Mouse (Mus musculus) layer of hippocampus, postnatal 10 days (tissue): ENCODE data around the gene Fbln1. TPM values are rescaled to one million over a fixed set of nuclear protein-coding genes. Genes with fewer than 3 reads are reported as not detected.
"Not testable (repeated sequence)": the region's sequence is repeated elsewhere in the genome, so short reads cannot be mapped to it uniquely, and the experiment has no call there.

ENCODE experiments used
- DNase-seq, 2 experiments: peaks; one replicate each; pipeline ENCODE4 v3.0.0; 2021; ENCODE audit warnings: low spot score in 2 of 2
- total RNA-seq, 2 experiments: library from RNA; stranded (reverse); gene quantifications; 2 replicates each; pipeline ENCODE4 v1.2.3; 2021

Gene Fbln1
- total RNA-seq, 2 experiments from 2014 or later, result 17.4 to 22.6 TPM

DNA sequence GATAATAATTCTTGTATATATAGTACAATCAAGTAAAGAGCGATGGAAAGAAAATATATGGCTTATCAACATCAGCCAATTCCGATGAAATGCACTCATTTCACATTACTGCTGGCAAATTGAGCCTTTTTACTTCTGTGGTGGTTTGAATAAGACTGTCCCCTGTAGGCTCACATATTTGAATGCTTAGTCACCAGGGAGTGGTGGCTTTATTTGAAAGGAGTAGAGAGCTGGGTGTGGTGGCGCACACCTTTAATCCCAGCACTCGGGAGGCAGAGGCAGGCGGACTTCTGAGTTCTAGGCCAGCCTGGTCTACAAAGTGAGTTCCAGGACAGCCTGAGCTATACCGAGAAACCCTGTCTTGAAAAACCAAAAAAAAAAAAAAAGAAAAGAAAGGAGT is 127.8 kb downstream of the Fbln1 start:
- DNase-seq, result not testable (repeated sequence)

DNA sequence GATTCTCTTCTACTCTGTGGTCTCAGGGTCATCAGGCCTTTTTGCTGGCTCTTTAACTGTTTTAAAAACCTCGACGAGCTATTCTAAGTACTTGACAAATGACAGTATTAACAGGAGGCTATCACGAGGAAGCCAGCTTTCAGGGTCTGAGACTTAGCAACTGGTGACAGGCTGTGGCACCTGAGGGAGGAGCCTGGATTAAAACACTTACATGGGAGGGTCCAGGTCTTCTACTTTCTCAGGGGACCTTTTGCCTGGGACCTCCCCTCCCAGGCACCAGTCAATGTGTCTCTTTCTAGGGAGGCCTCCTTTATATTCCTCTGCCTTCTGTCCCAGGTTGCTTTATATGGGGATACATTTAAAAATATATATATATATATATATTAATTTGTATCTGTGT is 128.5 kb downstream of the Fbln1 start:
- DNase-seq, result no peak

DNA sequence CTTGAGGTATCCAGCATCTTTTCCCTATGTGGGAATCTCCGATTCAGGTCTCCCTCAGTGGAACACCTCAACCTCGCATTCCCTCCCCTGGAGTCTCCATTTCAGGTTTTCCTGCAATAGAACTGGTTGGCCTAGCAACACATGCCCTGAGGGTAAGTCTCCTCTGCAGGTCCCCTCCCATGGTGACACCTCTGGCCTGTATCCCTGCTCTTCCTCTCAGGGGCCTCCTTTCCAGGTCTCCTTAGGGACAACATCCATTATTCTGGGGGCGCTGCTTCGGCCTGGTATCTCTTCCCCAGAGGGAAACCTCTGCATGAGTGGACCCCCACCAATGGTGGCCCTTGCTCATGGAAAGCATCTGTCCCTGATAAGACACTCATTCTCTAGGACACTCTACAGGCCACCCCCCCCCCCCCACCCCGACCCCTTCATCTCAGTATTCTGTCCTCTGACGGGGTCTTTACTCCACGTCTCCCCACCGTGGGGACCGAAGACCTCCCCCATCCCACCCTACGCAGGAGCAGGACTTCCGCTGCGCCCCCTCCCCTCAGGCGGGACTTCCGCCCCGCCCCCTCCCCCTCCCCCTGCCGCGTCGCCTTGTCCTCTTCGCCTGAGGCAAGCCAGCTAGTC is 130.0 kb downstream of the Fbln1 start, which contains the start of gene Atxn10:
TSS of gene Atxn10 (plus strand) at position 575 of the 630 bp plus-strand sequence.
- peak in 1 of 2 experiments; percentile 31 for DNase-seq

Other genes with a start within 250 kb of the Fbln1 start
- gene 5031439G07Rik, start 217.4 kb upstream of the Fbln1 start, total RNA-seq, result 100 to 1,000 TPM; 102 to 128 TPM
- under 1 TPM; 0.31 to 0.78 TPM for gene Upk3a, start 188.8 kb upstream of the Fbln1 start, total RNA-seq
- gene Fam118a, start 177.0 kb upstream of the Fbln1 start, total RNA-seq, result 10 to 100 TPM; 27.2 to 28.3 TPM
- under 1 TPM in 1 of 2 experiments, not detected in 1; 0.42 TPM for gene Smc1b, start 74.0 kb upstream of the Fbln1 start, total RNA-seq
- under 1 TPM; 0.38 to 0.50 TPM for gene Ribc2, start 73.9 kb upstream of the Fbln1 start, total RNA-seq
- 100 to 1,000 TPM; 363 to 369 TPM for gene Atxn10, start 130.3 kb downstream of the Fbln1 start, total RNA-seq